Mouse (Mus musculus) neural tube, embryonic 10.5 days (tissue): ENCODE data around the gene Krtcap3.

Source experiments
- DNase-seq: peaks from one replicate; pipeline ENCODE4 v3.0.0-alpha.2; 2017; ENCODE audit warnings: low spot score; ENCODE audit errors: extremely low spot score

Gene Krtcap3

DNA sequence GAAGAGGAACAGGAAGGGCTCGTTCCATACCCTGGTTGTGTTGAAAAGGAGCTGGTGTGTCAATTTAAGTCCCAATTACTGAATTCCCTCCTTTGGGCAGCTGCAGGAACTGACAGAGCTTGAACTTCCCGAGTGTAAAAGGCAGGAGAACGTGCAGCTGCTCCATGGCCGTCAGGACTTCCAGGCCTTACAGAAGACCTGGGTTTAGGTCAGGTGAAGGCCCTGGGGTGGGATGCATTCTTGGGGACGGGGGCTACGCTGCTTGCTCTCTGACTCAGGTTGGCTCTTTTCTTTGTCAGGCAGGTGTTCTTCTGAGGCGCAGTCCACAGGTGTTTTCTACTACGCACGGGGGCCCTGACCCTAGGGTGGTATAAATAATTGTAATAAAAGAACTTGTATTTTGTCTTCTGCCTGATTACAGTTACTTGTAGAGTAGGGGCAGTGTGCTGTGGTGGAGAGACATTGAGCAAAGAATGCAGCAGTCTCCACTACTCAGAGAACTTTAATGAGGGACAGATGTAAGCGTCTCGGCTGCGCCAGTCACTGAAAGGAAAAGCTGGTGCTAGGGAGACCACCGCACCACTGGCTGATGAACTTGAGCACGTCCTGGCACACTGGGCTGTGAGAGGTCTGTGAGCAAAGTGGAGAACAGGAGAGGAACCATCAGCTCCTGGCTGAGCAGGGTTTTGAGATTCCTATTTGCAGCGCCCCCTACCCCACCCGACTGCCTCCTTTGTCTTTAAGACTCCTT lies 1.5 kb downstream of the Krtcap3 start:
- no peak for DNase-seq

DNA sequence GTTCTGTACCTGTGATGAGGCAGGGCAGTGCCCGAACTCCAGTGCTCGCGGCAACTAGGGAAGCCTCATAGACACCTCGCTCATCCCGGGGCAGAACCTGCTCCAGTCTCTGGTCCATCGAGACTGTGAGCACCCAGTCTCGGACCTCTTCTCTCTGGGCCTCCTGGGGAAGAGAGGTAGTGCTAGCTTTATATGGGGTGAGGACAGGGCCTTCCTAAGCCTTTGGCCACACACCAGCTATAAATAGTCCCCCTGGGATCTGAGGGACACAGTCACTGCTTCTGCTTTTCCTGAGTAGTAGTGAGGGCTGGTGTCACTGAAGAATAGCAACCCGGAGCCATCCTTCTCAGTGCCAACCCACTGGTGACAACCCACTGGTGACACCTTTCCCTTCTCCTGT lies 2.3 kb downstream of the Krtcap3 start:
- no peak for DNase-seq

DNA sequence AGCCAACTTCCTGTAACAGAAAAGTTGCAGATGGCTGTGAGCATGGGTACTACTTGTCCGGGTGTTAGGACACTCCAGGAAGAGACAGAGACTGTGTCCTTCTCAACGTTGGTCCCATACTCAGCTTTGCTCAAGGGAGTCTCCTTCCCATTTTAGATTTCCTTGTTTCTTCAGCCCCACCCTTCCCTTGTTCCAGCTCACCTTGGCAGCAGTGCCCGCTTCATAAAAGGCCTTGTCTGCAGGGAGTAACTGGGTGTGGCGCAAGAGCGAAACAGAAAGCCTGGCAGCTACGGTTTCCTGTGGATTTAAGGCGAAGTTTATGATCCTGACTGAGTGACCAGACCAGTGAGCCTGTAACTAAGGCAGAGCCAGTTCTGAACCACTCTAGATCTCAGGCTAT lies 3.0 kb downstream of the Krtcap3 start:
- no peak for DNase-seq

DNA sequence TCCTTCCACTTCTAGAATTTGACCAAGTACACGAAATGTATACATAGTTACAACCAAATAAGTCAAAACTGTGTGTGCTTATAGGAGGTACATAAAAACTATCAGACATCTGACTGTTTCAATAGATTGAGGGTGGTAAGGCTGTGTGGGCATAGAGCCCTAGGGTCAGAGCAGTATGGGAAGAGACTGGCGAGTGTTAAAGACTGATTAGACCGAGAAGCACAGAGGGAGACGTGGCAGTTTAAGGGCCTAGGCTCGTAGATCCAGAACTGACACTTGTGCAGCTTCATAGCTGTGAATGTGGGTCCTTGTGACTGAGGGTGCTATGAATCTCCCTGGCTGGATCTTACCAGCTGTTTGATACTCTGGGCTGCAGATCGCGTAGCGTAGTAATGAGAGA lies 3.4 kb downstream of the Krtcap3 start:
- no peak for DNase-seq

DNA sequence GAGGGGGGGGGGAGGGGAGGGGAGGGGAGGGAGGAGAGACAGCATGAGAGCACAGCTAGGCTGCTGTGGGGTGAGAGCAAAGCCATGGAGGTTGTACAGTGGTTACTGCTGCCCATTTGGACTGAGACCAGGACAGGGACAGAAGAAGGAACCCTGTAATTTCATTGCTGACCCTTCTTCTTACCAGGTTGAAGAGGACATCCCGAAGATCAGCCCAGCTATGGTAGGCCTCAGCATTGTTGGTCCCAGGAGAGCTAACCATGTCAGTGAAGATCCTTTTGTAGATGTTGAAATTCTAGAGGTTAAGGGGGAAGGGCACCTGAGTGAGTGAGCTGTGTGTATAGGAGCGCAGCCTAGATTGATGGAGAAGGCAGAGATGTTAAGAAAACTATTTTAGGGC lies 3.9 kb downstream of the Krtcap3 start:
- DNase-seq = no peak

DNA sequence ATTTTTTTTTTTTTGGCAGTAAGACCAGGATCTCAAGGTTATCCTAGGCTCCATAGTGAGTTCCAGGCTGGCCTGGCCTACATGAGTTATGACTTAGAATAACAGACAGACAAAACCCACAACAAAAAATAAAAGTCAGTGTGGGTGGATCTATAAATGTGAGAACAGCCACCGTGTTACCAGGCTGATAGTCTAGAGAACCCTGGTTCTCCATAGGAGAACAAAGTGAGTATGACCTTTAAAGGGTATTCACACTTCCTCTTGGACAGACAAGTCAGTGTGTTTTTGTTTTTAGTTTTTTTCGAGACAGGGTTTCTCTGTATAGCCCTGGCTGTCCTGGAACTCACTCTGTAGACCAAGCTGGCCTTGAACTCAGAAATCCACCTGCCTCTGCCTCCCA lies 4.5 kb downstream of the Krtcap3 start:
- no peak for DNase-seq

DNA sequence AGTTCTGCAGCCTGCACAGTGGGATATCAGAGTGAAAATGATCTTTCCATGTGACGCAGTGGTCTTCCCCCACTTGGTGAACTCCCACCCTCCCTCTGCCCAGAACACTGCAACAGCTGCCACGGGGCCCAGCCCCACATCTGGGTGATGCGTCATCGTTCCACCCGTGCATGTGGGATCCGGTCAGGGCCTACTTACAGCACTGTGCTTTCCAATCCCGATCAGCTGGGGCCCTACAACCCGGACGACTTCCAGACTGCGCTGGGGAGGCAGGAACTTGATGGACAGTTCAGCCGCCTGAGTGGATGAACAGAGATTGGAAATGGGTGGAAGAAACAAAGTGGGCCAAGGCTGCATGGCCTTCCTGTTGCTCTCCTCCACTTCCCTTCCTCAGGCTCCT lies 6.1 kb downstream of the Krtcap3 start:
- DNase-seq = no peak

DNA sequence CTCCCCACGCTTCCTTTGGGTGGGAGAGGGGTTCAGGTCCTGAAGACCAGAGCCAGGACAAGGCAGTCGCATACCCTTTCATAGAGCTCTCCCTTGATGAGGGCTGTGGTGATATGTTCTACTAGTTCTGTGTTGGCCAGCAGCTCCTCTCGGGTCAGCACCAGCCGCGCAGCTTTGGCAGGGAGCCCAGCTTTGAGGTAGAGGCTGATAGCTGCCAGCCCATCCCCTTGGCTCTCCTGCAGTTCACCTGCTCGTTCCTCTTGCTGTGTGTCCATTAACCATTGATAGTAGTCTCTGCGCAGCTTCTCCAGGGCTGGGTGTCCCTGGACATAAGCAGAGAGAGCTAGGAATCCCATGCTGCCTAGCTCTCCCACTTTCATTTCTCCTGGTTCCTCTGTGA lies 14.6 kb downstream of the Krtcap3 start:
- no peak for DNase-seq

DNA sequence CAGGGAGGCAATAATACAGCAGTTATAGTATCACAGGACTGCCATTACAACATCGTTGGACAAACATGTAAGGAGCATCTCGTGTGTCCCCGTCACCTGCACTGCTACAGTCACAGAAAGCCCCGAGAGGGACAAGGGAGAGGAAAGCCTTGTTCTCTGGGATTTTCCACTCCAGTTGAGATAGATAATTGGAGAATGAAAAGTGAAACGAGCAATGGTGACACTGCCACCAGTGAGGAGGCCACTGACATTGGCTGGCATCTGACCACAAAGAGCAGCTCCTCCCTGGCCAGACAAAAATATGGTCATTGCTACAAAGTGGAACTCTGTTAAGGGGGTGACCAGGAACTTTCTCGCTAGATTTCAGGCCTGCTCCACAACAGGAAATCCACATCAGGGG lies 16.2 kb downstream of the Krtcap3 start:
- no peak for DNase-seq

DNA sequence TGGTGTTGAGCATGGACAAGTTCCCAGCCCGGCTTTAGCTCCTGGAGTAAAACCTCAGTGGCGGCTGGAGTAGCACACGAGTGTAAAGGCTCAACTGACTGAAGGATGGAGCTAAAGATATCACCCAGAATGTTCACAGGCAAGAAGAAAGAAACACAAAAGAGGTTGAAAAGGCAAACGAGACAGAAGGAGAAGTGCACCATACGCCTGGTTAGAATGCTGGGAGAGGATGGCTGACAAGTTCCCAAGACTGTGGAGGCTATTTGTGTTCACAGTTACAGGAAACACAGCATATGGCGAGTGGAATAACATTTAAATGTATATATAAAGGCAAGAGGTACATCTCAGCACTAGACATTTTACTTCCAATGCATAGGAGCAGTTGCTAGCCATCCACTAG lies 21.5 kb downstream of the Krtcap3 start:
- no peak for DNase-seq

DNA sequence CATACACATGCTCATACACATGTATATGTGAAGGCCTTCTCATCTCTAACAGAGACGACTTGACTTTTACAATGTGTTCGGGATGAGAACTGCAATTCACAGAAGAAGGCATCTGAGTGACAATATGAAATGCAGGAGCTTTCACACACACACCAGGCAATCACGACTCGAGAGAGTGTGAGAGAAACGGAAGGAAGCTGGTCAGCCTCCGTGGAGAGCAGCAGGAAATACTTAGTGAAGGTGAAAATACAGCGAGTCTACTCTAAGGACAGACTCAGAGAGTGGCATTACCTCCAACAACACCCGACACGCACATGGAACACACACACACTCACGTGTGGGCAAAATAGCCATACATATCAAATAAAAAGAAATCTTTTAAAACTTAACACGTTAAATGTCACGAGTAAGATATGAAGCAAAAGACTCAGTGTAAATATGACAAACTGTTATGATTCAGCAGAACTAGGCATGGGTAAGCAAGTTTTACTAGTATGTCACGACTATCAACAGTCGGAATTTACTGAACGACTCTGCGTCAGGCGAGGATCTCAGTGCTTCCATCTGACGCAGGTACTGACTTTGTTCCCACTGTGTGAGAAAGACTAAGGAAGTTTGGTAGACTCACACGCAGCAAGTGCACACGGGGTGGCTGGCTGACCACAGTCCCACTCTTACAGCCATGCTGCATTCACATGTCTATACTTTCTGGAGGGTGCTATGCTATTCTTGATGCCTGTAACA lies 27.9 kb downstream of the Krtcap3 start:
- DNase-seq = no peak

DNA sequence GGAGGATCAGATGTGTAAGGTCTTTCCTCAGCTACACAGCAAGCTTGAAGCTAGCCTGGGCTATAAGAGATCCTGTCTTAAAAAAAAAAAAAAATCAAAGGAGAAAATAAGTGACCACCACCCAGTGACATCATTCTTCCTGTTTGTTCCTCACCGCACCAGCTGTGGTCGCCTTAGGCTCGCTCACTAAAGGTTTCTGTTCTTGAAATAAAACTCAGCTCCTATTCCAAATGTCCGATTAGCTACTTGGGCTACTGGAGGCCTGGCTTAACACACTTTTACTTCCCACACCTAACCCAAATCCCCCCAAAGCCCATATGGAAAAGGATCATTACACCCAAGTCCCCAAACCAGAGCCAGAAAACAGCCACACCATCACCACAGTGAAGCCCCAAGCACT lies 36.7 kb downstream of the Krtcap3 start:
- no peak for DNase-seq

DNA sequence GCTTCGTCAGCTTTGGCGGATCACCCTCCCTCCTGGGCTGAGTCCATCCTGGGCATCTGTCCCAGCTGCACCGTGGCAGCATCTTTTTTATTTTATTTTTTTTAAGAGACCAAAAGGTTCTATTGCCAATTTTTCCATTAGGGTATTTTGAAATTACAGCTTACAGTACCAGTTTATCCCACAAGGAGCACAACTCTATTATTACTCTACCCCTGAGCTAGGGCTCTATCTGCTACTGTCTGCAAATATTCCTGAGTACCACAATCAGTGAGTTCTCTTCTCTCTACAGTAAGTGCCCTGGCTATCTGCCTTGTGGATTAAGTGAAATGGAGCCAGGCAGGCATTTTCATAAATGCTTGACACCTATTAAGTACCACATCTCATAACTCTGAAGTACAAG lies 37.2 kb downstream of the Krtcap3 start:
- DNase-seq = no peak

DNA sequence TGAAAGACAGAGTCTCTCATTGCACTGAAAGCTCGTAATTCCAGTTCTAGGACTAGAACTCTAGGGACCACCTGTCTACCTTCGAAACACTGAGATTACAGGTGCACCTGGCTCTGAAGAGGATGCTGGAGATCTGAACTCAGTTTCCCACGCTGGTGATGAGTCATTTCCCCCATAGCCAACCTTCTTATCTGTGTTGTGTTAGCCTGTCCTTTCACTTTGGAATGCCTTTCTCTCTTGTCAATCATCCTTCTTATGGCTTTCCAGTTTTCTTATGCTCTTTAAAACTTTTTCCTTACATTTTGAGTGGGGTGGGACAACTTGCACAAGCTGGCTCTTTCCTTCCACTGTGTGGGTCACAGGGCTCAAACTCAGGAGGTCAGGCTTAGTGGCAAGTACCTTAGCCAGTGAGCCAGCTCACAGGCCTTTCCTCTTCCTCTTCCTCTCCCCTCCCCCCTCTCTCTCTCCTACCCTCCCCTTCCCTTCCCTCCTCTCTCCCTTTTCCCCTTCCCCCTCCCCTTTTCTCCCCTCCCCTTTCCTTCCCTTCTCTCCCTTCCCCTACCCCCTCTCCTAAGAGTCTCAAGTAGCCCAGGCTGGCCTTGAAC lies 38.2 kb downstream of the Krtcap3 start:
- DNase-seq = no peak

DNA sequence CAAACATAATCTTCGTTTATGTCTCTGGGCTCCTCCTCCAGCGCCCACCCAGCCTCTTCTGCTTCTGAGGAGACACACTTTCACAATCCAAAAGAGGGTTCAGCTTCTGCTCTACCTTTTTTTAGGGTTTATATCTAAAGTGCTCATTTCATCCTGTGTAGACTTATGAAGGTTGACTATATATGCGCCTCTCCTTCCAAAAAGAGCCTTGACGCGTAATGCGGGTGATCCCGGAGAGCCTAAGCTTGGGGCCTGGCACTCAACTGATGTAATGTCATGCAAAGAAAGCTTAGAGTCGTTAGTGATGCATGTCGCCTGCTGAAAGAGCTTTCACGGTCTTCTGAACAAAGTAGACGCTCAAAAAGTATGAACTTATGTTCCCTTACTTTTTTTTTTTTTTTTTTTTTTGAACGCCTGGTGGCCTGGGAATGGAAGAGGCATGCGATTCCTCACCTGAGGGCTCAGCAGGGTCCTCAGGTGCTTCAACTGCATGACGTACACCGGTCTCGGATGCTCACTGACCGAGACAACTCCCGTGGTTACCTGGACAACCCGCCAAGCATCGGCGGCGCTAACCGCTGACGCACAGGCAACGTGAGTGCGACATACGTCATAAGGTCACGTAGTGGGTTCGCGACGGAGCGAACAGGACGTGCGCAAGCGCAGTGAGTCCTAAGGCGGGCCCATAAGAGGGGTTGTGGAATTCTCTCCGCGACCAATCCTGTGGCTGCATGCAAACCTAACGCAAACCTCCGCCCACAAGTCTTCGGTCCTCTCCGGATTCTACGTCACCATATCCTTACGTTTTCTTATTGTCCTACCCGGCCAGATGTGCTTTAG lies 39.2 kb downstream of the Krtcap3 start, which contains the start of gene Ift172:
Gene Ift172, minus strand, starts transcription at position 596 of the 840 bp plus-strand sequence.
- peak; percentile 94 for DNase-seq

DNA sequence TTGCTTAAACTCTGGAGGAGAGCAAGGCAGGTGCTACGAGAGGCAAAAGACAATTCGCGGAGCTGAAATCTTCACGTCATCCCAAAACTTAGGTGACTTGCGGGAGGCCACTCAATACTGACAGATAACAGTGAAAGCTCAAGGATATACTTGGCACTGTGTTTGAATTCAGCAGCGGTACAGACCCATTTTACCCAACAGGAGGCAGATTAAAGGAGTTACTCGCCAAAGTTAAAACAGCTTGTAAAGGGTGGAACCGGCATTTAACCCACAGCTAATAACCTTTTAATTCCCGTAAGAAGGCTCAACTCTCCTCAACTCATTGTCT lies 39.8 kb downstream of the Krtcap3 start:
- no peak for DNase-seq

DNA sequence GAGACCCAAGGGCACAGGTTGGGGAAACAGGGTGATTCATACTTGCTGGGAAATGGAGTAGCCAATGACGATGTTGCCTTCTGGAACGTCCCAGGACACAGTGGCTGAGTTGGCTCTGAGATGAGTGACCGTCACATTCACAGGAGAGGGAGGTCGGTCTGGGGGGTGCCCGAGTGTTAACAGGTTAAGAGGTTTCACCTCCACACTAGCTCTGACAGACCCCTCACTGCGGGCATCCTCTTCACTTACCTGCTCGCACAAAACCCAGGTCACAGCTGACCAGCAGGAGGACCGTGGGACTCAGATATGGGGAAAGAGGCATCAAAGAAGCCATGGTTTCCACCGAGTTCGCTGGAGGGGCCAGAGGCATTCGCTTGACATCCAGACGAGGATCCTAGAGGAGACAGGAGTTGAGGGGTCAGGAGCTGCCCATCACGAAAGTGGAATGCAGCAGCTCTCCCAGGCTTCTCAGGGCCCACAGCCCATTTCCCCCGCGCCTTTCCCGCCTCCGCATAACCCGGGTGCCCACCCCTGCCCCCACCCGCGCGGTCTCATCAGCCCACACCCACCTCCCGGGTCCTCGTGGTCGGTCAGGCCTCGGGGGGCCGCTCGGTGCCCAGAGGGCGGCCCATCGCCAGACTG lies 43.6 kb downstream of the Krtcap3 start:
- DNase-seq = no peak

DNA sequence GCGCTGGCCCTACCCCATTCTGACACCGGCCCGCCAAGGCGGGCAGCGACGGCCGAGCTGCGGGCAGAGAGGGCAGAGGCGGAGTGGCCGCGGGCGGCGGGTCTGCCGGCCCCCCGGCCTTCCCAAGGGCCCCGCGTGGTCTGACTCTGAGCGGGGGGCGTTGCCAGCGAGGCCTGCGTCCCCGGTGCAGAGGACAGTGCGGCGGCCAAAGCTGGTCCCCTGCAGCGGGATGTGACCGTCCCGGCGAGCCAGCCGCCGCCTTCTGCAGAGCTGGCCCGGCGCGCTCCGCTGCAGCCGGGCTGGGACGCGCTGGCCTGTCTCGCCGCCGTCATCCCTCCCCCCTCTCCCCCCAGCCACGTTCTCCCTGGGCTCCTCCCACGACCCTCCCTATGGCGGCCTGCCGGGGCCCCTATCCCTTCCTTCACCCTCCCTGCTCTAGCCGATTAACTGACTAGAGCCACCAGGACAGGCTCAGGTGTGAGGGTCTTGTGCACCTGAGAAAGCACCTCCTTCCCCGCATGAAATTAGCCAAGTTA lies 44.2 kb downstream of the Krtcap3 start, which contains the start of gene Fndc4:
Gene Fndc4, minus strand, starts transcription at position 475 of the 536 bp plus-strand sequence.
- peak; percentile 77 for DNase-seq

DNA sequence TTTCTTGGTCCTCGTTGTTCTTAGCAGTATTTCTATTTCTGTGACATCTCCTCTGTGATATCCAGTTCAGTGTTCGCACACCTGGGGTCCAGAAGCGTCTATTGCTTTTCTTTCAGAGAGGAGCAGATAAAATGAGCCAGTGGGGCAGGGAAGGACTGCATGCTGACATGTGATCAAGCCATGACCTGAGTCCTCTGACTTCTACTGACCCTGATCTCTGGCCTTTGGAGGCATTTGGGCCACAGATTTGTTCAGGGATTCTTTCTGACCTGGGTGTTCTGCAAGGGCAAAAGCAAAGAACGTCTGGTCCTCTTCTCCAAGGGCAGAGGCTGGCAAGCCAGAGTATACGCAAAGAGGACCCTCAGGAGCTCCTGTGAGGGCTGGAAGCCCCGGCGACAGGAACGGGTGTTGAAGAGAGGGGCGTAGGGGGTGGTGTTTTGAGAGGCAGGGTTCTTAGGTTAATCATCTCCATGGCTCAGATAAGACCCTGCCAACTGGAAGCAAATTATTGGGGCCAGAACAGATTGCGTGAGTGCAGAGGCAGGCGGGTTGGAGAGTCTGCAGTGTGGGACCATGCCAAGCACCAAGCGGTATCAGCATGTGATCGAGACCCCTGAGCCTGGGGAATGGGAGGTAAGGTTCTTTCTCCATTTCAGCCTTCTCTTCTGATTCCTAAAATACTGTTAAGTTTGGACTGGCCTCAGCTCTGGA lies 45.7 kb downstream of the Krtcap3 start, which contains the start of gene Gckr:
Gene Gckr, plus strand, starts transcription at position 397 of the 711 bp plus-strand sequence.
- no peak for DNase-seq

DNA sequence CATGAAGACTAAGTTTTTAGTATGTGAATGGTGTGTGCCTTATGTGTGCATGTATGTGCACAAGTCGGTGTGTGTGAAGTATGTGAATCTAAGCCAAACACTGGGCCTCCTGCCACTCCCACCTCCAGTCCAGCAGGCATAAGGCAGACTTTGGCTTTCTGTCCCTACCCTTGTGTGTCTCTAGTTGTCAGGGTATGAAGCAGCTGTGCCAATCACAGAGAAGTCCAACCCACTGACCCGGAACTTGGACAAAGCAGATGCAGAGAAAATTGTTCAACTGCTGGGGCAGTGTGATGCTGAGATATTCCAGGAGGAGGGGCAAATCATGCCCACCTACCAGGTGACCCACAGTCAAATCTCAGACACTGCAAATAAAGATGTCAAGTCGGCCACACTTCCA lies 46.5 kb downstream of the Krtcap3 start:
- no peak for DNase-seq
